Mouse (Mus musculus) heart, postnatal 0 days (tissue): ENCODE results near the gene Hs3st2.

Experiments used
- CTCF ChIP-seq: IDR thresholded peaks from 2 replicates; pipeline ENCODE4 v1.5.1; 2016; ENCODE audit warnings: antibody characterized with exemption, control low read depth, low read depth
- EP300 ChIP-seq: IDR thresholded peaks from 2 replicates; pipeline ENCODE4 v1.6.1; 2016; ENCODE audit warnings: antibody characterized with exemption, low read depth

- no peak for TF ChIP-seq CTCF
- TF ChIP-seq EP300: no peak
Observed at GRCm38 (mm10) chr7:121460626-121461025, 69.0 kb downstream of the Hs3st2 start.
